Mouse (Mus musculus): ENCODE results near the gene Hspa12b.

DNA sequence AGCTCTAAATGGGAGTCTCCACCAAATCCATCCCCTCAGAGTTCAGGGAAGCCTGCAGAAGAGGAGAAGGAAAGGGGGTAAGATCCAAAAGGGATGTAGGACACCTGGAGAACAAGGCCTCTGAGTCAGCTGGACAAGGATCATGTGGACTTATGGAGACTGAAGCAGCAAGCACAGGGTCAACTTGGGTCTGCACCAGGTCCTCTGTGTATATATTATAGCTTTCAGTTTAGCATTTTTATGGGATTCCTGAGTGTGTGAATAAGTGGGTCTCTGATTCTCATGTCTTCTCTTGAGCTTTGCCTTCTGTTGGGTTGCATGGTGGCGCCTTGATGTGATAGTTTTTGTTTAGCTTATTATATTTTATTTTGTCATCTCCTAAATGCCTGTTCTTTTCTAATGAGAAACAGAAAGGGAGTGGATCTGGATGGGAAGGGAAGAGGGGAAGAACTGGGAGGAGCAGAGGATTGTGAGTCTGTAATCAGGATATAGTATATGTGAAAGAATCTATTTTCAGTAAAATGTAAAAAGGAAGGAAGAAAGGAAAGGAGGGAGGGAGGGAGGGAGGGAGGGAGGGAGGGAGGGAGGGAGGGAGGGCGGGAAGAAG lies 8.0 kb upstream of the Hspa12b start:
- TF ChIP-seq CTCF (IDR thresholded peaks at IDR 0.05; ENCODE audit: borderline replicate concordance, insufficient read depth, low read depth, low read length), result no peak
- no peak for TF ChIP-seq POLR2A (IDR thresholded peaks at IDR 0.05; ENCODE audit: borderline replicate concordance, insufficient read depth, low read length)

Data from cerebellum, adult 2 months (tissue).